Mouse (Mus musculus) small intestine, adult 2 months (tissue): ENCODE data around the gene Mill2. TPM values are rescaled to one million over a fixed set of nuclear protein-coding genes. Genes with fewer than 3 reads are reported as not detected.
"Not testable (repeated sequence)": the region's sequence is repeated elsewhere in the genome, so short reads cannot be mapped to it uniquely, and the experiment has no call there.

Experiments
- H3K27ac ChIP-seq: fragments of 200-500 bp; 2 replicates; pipeline ENCODE4 v1.5.1; 2012; ENCODE audit warnings: low read depth, low read length, control low read depth, inconsistent platforms; ENCODE audit not compliant: insufficient read depth
- H3K27me3 ChIP-seq: fragments of 200-500 bp; 2 replicates; pipeline ENCODE4 v1.6.1; 2012; ENCODE audit warnings: mild to moderate bottlenecking, moderate library complexity, low read length, inconsistent platforms; ENCODE audit not compliant: control insufficient read depth, insufficient read depth
- H3K36me3 ChIP-seq: fragments of 200-500 bp; 2 replicates; pipeline ENCODE4 v1.6.1; 2012; ENCODE audit warnings: mild to moderate bottlenecking, low read length, control low read depth, inconsistent platforms; ENCODE audit not compliant: control insufficient read depth, insufficient read depth
- H3K4me1 ChIP-seq: fragments of 200-500 bp; 2 replicates; pipeline ENCODE4 v1.6.1; 2012; ENCODE audit warnings: low read length, inconsistent platforms, mixed read lengths; ENCODE audit not compliant: control insufficient read depth, insufficient read depth, insufficient read length
- H3K4me3 ChIP-seq: fragments of 200-500 bp; 2 replicates; pipeline ENCODE4 v1.5.1; 2012; ENCODE audit warnings: low read depth, mild to moderate bottlenecking, control low read depth, inconsistent platforms, low read length, moderate library complexity
- CTCF ChIP-seq: fragments of 200-500 bp; IDR thresholded peaks from 2 replicates; pipeline ENCODE4 v1.5.1; 2012; ENCODE audit warnings: low read depth, mild to moderate bottlenecking, control low read depth, inconsistent platforms, low read length, moderate library complexity, mixed read lengths; ENCODE audit not compliant: insufficient replicate concordance, insufficient read length; ENCODE audit errors: extremely low read depth
- POLR2A ChIP-seq: fragments of 200-500 bp; IDR thresholded peaks from 2 replicates; pipeline ENCODE4 v1.6.1; 2012; ENCODE audit warnings: low read depth, mild to moderate bottlenecking, control low read depth, inconsistent platforms, low read length, moderate library complexity
- WGBS: fragments of 180-500 bp; shearing (Covaris S2); methylation state at CpG from one replicate; pipeline ENCODE4 v1.1.7; 2018; 5-methylcytosine and 5-hydroxymethylcytosine counted together
- polyA plus RNA-seq: library from polyadenylated mRNA; depleted of rRNA; stranded (reverse); fragments of >200 nt; gene quantifications from 2 replicates; pipeline ENCODE4 v1.2.3, GENCODE M21; 2012; rRNA removed

The Mill2 gene
- 1.9 and 2.2 TPM in 2 replicates for polyA plus RNA-seq

DNA sequence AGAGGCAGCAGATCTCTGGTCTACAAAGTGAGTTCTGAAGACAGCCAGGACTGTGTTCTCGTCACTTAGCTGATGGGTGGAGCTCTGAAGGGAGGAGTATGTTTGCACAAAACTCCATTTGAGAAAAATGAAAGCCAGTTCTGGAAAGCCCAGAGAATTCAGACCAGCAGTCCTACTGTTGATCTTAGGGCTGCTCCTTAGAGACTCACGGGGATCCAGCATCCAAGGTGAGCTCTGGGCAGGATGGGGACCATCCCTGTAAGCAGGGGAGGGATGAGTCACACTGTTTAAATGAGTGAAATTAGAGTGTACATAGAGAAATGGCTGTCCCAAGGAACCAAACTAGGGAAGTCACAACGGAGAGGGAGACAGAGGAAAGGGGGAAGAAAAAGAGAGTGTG lies at the start of gene Mill2:
Gene Mill2, plus strand, starts transcription at position 102 of the 400 bp plus-strand sequence.
- Histone ChIP-seq H3K4me3 (peak within 1 kb of the TSS; percentile 56), H3K36me3 (no peaks in the 10 kb centered on the region), H3K27ac (peak within 1 kb of the TSS; percentile 91), H3K27me3 (no peaks in the 10 kb centered on the region), H3K4me1 (peaks cover 10% of the 10 kb centered on the region; the same call in 1 of the 2 replicates)
- 4% methylated on average over 3 of the region's 3 CpGs for WGBS
- TF ChIP-seq CTCF (no peak), POLR2A (no peak)

DNA sequence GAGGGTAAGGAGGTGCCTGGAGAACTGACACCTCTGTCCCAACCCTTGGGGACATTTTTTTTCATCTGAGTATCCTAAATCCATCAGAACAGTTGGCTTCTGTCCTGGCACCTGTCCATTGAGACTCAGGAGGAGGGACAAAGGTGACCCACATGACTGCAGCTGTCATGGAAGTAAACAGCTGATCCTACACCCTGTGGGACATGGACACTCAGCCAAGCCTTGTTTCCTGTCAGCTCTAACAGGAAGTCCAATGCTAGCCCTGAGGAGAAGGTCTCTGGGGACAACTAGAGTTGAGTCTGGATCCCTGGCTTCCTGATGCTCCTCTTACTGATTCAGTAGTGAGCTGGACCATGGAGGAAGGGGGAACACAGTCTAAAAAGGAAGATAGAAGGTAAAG lies 49.1 kb upstream of the Mill2 start:
- H3K4me1 ChIP-seq, H3K27ac ChIP-seq, H3K36me3 ChIP-seq, H3K27me3 ChIP-seq, H3K4me3 ChIP-seq: not testable (repeated sequence)

DNA sequence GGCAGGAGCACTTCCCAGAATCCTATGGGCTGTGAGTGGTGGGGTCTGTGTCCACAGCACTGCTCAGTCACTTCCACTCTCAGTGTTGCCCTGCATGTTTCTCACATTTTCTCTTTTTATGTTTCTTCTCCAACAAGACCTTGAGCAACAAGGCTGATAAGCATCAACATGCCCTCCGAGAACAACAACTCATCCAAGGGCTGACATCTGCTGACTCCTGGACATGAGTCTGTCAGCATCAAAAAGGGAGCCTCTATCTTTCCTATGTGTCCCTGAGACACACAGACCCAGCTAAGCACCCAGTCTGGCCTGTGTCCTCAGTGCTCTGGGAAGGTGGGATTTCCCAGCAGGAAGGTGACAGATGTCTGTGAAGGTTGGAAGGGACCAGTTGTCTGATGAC lies 41.3 kb upstream of the Mill2 start, which contains the start of gene Psg19:
Gene Psg19, minus strand, starts transcription at position 101 of the 400 bp plus-strand sequence.
- 85% methylated on average over 1 of the region's 1 CpGs for WGBS
- Histone ChIP-seq H3K4me3 (no peak within 1 kb of the TSS), H3K36me3 (no peaks in the 10 kb centered on the region), H3K27ac (no peak within 1 kb of the TSS), H3K4me1 (no peaks in the 10 kb centered on the region), H3K27me3 (no peaks in the 10 kb centered on the region)
- no peak for TF ChIP-seq POLR2A
- TF ChIP-seq CTCF = no peak

DNA sequence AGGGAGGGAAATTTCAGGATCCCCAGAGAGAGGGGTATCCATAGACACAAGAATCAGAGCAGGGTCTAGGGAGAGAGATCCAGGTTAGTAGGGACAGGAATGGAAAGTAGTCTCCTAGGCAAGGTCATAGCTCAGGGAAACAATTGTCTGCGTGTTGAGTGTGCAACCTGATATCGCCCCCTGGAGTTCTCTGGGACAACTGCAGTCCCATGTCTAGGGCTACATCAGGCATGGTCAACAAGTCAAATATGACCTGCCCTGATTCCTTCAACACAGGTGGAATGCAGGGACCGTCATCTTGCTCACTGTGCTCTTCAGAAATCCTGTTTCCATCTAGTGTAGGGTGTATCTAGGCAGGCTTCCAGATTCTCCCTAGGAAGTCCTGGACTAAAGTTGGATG lies 40.6 kb upstream of the Mill2 start:
- H3K4me3 ChIP-seq = no peak overlapping the region
- no peaks in the 10 kb centered on the region for H3K4me1 ChIP-seq
- 39% methylated on average over 3 of the region's 3 CpGs for WGBS
- TF ChIP-seq CTCF = peak; percentile 28; the same call in 1 of the 2 replicates
- no peak for TF ChIP-seq POLR2A
- H3K36me3 ChIP-seq = no peaks in the 10 kb centered on the region
- H3K27ac ChIP-seq = no peak overlapping the region
- no peaks in the 10 kb centered on the region for H3K27me3 ChIP-seq

DNA sequence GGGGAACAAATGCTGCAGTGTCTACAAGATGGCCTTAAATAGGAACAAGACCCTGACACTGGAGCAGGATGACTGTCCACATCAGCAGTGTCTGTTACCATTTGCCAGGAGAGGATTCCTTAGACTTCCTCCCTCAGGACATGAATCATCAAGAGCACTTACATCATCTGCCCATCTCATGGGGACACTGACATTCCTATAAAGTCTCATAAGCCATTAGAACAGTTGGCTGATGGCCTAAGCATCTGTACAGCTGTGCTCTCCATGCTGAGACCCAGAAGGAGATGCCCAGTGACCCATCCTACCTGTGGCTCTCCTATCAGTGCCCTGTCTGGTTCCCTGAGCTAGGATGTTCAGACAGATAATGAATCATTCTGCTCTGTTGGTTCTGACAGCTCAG lies 36.2 kb upstream of the Mill2 start:
- H3K4me3 ChIP-seq = no peak overlapping the region
- TF ChIP-seq CTCF (no peak), POLR2A (no peak)

DNA sequence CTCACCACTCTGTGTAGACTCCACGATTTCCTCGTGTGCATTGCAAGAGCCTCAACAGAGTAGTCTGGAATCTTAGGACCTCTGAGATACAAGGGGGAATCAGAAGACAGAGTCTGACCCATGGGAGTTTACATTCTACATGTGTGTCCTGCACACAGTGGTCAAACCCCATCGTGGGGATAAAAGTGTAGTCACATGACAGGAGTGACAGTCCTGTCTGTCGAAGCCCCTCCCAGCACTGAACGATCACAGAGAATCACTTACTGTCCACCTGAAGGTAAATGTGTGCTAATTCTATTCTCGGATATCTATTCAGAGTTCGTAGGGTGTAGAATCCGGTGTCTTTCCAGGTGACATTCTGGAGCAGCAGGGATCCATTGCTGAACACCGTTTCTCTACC lies 21.5 kb upstream of the Mill2 start:
- no peaks in the 10 kb centered on the region for H3K4me1 ChIP-seq
- WGBS = 36% methylated on average over 9 of the region's 9 CpGs
- H3K27me3 ChIP-seq = no peaks in the 10 kb centered on the region
- no peak overlapping the region for H3K27ac ChIP-seq
- H3K4me3 ChIP-seq = no peak overlapping the region
- TF ChIP-seq CTCF = no peak
- TF ChIP-seq POLR2A = no peak
- no peaks in the 10 kb centered on the region for H3K36me3 ChIP-seq

More for the DNA sequence above, 36.2 kb upstream of the Mill2 start:
- Histone ChIP-seq H3K36me3 (no peaks in the 10 kb centered on the region), H3K4me1 (no peaks in the 10 kb centered on the region), H3K27me3 (no peaks in the 10 kb centered on the region), H3K27ac (no peak overlapping the region)

DNA sequence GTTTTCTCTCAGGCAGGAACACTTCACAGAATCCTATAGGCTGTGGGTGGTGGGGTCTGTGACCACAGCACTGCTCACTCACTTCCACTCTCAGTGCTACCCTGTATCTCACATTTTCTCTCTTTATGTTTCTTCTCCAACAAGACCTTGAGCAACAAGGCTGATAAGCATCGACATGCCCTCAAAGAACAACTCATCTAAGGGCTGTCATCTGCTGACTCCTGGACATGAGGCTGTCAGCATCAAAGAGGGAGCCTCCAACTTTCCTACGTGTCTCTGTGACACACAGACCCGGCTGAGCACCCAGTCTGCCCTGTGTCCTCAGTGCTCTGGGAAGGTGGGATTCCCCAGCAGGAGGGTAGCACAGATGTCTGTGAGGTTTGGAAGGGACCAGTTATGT lies 18.3 kb upstream of the Mill2 start, which contains the start of gene Psg17:
Gene Psg17, minus strand, starts transcription at position 101 of the 400 bp plus-strand sequence.
- Histone ChIP-seq H3K4me3 (no peak within 1 kb of the TSS), H3K4me1 (no peaks in the 10 kb centered on the region), H3K27me3 (no peaks in the 10 kb centered on the region), H3K36me3 (no peaks in the 10 kb centered on the region), H3K27ac (no peak within 1 kb of the TSS)
- no peak for TF ChIP-seq CTCF
- TF ChIP-seq POLR2A = no peak
- 68% methylated on average over 3 of the region's 3 CpGs for WGBS
